Mouse (Mus musculus) telencephalon, adult 2 months (tissue): Measurements from ENCODE around the gene Hs6st3.

Experiments used
- DNase-seq: peaks from one replicate; pipeline ENCODE4 v3.0.0-alpha.2; 2011; ENCODE audit warnings: low read depth, low spot score

The Hs6st3 gene

GRCm38 (mm10) chr14:119137906-119138785, at the start of gene Hs6st3:
Gene Hs6st3 (plus strand): TSS chr14:119138341.
- no peak for DNase-seq

DNA sequence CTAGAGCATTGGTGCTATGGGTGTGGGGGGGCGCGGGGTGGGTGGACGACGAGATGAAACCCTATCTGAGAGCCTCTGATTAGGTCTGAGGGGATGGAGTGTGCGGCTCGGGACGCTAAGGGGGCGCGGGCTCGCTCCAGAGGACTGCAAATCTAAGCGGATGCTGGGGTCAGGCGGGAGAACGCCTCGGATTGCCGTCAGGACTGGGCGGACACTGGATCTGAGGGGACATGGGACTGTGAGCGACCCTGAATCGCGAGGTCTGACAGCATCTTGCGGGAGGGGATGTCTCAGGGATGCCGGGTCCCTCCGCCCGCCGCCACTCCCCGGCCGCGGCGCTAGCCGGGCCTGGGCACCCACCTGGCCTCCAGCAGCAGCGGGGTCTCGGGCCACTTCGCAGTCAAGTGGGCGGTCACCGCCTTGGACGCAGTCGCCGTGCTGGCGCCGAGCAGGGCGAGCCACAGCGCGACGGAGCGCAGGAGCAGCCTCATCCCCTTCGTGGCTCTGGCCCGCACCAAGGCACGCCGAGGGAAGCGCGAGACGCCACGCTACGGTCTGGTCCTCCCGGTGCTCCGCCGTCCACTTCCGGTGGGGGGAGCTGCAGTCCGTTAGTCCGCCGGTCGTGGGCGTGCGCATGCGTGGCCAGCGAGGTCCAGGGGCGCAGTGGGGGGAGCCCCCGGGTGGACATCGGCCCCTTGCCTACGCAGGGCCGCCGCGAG, 39.1 kb upstream of the Hs6st3 start, which contains the start of gene Uggt2:
Gene Uggt2, minus strand, starts transcription at position 580 of the 719 bp plus-strand sequence.
- DNase-seq = peak; percentile 62

DNA sequence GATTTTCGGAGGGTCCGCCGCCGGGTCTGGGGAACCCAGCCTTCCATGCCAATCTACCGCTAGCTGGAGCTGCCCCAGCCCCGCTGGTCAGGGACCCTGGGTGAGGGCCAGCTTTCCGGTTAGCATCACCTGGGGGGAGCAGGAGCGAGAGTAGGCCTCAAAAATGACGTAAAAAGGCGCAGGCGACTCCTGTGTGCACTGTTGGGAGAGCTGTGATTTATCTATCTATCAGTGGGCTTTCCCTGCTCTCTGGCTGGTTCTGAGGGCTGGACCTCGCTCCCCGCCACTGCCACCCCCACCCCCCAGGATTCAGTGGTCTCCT, 38.6 kb upstream of the Hs6st3 start:
- DNase-seq = no peak

- no peak for DNase-seq
Measured at GRCm38 (mm10) chr14:119107591-119107990, 30.6 kb upstream of the Hs6st3 start.

DNA sequence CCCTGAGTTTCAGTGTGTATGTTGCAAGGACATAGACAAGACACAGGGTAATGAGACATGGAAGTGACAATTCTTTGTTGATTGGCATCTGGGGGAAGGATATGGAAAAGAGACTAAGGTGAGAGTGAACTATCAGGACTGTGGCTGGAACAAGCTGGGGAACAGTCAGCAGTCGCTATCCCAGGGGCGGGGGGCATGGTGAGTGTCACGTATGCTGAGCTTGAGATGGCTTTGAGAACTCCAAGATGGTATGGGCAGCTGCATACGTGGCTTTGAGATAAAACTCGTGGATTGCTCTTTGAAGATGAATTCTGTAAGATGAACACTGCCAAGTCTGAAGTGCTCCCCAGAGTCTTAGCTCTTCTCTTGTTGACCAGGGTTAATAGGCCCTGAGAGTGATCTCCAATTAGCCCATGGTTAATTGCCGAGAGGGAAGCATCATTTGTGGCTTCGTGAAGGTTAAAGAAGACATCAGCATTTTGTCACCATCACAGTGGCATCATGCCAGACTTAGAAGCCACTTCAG, 29.3 kb upstream of the Hs6st3 start:
- DNase-seq = no peak

DNA sequence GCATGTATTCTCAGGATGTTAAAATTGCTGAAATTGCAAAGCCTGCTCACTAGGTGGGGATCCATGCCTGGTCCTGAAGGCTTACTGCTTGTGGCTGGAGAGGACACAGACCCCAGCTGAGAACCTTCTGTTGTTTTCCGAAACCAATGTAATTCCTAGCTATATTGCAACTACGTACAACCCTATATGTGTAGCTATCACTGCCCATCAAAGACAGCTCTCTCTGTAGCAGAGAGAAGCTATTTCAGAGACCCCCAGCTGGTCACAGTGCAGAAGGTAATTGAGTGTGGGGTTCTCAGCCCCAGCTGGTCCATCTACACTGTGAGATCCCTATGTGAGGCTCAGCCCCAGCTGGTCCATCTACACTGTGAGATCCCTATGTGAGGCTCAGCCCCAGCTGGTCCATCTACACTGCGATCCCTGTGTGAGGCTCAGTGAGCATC, 28.3 kb upstream of the Hs6st3 start:
- DNase-seq = no peak

GRCm38 (mm10) chr14:119112558-119112957, 25.6 kb upstream of the Hs6st3 start:
- no peak for DNase-seq

DNA sequence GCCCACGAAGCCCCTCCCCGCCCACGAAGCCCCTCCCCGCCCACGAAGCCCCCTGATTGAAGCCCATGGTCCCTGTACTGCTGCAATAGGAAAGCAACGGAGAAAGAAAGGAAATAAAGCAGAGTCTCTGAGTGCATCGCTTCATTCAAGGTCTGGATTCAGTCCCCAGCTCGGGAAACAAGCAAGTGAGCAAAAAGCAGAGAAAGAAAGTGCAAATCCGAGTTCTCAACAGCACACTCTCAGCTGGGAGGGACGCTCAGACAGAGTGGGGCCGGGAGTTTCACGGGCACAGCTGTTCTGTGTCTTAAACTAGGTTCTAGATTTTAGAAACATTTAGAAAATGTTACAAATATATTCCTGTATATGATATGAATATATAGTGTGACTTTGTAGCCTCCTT, 14.6 kb upstream of the Hs6st3 start:
- DNase-seq = no peak

DNA sequence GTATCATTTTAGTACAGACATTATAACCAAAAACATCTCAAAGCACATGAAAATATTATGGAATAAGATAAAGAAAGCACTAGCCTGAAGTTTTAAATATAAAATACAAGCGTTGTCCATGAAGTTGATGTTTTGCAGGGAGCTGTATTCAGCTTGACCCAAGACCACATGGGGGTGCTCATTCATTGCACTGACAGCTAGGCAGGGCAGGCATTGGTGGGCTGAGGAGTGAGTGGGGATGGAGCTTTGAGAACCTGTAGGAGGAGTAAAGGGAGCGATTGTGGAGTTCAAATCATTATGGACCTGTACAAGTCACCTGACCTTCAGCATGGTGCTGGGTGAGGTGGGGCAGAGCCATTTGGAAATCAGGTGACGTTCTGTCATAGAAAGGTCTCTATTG, 14.1 kb upstream of the Hs6st3 start:
- no peak for DNase-seq

DNA sequence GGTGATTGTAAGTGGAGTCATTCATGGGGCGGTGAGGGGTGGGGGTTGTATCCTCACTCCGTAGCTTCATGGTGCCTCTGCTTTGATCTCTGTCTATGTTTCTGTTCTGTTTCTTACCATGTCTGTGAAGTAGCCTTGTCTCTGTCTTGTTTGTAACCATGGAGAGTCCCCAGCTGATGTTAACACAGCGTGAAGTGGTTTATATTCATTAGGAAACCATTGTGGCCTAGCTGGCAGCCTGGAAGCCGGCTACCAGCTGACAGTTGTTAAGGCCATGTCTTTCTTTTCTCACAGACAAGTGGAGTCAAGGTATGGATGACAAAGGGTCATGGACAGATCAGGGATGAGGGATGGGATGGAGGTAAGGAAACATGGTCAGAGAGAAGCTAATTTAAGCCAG, 12.3 kb upstream of the Hs6st3 start:
- DNase-seq = no peak

GRCm38 (mm10) chr14:119127330-119127729, 10.8 kb upstream of the Hs6st3 start:
- DNase-seq = no peak

GRCm38 (mm10) chr14:119137512-119137905, 632 bp upstream of the Hs6st3 start:
- peak; percentile 77 for DNase-seq

DNA sequence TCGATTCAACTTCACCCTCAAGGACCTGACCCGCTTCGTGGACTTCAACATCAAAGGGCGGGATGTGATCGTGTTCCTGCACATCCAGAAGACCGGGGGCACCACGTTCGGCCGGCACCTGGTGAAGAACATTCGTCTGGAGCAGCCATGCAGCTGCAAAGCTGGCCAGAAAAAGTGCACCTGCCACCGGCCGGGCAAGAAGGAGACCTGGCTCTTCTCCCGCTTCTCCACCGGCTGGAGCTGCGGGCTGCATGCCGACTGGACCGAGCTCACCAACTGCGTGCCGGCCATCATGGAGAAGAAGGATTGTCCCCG, 602 bp downstream of the Hs6st3 start:
- DNase-seq = no peak

DNA sequence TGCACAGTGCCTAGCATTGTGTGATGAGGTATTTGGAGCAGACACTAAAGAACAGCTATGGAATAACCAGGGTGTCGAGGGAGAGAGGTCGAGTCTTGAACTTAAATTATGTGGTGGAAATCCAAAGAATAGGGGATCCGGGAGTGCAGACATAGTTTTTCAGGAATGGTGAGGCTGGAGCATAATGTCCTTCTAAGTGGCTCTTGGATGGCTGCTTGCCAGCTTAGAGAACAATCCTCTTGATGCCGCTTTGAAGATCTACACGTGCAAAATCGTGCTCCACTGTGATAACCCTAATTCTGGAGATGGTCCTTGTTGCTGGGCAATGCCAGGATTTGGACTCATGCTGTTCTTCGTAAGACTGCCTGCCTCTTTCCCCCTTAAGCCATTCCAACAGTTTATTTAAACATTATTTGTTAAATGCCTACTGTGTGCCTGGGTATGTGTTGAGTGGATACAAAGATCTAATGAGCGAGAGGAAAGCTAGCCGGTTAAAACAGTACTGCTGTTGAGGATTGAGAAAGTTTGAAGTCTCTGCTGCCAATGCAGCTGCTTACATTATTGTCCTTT, 1.3 kb downstream of the Hs6st3 start:
- no peak for DNase-seq

DNA sequence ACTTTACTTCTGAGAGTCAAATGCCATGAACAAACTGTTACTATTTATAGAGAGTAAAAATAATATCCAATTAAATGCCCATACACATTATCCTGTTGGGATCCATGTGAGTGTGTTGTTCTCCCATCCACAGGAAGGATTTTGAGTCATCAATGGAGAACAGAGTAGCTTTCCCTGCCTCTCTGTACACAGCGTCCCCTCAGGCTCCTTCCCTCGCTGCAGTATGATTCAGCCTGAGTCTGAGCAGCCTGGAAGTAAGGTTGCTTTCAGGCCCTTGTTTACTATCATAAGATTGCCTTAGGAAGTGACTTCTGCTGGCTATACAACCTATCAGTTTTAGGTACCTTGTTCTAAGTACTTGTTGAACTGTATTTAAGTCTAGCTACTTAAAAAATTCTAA, 14.9 kb downstream of the Hs6st3 start:
- DNase-seq = no peak

GRCm38 (mm10) chr14:119193905-119194304, 55.8 kb downstream of the Hs6st3 start:
- no peak for DNase-seq

- DNase-seq = no peak
Measured at GRCm38 (mm10) chr14:119203508-119203907, 65.4 kb downstream of the Hs6st3 start.

GRCm38 (mm10) chr14:119215576-119216309, 77.6 kb downstream of the Hs6st3 start:
- peak; percentile 42 for DNase-seq

DNA sequence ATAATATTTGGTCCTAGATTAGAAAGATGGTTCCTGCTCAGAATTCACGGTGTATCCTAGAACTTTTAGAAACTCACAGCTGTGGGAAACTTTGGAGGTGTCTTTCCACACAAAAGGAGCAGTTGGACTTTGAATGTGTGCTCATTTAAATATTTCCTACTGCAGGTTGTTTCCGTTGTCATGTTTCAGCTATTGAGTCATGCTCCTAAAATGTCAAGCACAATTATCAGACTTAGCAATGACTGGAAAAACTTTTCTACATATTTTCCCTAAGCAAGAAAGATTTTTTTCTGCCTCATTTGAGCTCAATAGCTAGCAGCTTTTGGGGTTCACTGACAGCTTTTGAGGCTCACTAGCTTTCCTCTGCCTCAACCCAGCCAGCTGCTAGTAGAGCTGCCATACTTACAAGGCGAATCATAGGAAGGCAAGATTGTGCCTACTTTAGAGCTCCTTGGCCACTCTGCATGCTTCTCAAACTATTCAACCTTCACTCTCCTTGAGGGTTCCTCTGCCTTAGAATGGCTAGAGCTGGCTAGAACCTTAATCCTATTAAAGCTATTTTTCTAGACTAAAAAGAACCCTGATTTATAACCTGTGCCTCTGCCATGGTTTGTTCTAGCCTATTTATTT, 89.7 kb downstream of the Hs6st3 start:
- no peak for DNase-seq

DNA sequence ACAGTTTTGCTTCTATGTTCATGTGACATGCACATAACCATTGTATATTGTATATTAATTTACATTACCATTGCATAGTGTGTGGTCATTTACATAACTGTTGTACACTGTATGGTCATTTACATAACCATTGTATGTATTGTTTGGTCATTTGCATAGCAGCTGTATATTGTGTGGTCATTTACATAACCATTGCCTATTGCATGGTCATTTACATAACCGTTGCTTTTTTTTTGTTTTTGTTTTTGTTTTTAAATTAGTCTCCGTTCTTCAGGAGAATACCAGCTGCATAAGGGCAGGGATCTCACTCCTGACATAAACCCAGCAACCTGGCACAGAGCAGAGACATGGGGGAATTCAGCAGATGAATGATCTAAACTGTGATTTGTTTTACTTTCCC, 95.5 kb downstream of the Hs6st3 start:
- no peak for DNase-seq

DNA sequence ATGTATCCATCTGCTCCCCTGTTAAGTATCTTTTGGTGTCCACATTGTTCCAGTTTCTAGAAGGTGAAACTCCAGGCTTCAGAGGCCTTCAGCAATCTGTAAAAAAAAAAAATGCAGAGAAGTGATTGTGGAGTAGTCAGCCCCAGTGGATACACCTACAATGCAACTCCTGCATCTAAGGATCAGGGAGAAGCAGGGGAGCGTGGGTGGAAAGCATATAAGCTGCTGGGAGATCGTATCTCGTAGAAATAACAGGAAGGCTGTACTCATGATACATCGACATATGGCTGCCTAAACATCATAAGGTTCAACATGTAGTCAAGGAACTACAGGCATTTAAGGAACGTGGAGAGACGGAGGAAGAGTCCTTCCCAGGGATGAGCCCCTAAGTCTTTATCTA, 109.0 kb downstream of the Hs6st3 start:
- peak; percentile 35 for DNase-seq
